Mouse (Mus musculus) lung, embryonic 14.5 days (tissue): ENCODE measurements around the gene Fbxl2. TPM values are rescaled to one million over a fixed set of nuclear protein-coding genes. Genes with fewer than 3 reads are reported as not detected.
"Not testable (repeated sequence)": the region's sequence is repeated elsewhere in the genome, so short reads cannot be mapped to it uniquely, and the experiment has no call there.

Experiments used
- ATAC-seq: fragments of 200-750 bp; cut with Nextera tagmentation; 2 replicates; pipeline ENCODE4 v1.8.0; 2017; ENCODE audit warnings: mild to moderate bottlenecking, moderate TSS enrichment, moderate library complexity; ENCODE audit not compliant: insufficient read depth
- DNase-seq: peaks from one replicate; pipeline ENCODE4 v3.0.0-alpha.2; 2015
- H3K27ac ChIP-seq: fragments of 300-500 bp; sonication (generic); 2 replicates; pipeline ENCODE4 v1.5.1; 2014; ENCODE audit warnings: low read depth, mild to moderate bottlenecking, moderate library complexity
- H3K27me3 ChIP-seq: fragments of 300-500 bp; sonication (generic); 2 replicates; pipeline ENCODE4 v1.6.1; 2014; ENCODE audit warnings: low read length, control low read depth; ENCODE audit not compliant: insufficient read depth
- H3K36me3 ChIP-seq: fragments of 300-500 bp; sonication (generic); 2 replicates; pipeline ENCODE4 v1.6.1; 2014; ENCODE audit warnings: control low read depth; ENCODE audit not compliant: insufficient read depth
- H3K4me1 ChIP-seq: fragments of 300-500 bp; sonication (generic); 2 replicates; pipeline ENCODE4 v1.6.1; 2014; ENCODE audit warnings: antibody characterized with exemption, control low read depth; ENCODE audit not compliant: insufficient read depth
- H3K4me2 ChIP-seq: fragments of 300-500 bp; sonication (generic); 2 replicates; pipeline ENCODE4 v1.6.1; 2014; ENCODE audit warnings: mild to moderate bottlenecking
- H3K4me3 ChIP-seq: fragments of 300-500 bp; sonication (generic); 2 replicates; pipeline ENCODE4 v1.5.1; 2014; ENCODE audit warnings: low read depth, low read length
- H3K9ac ChIP-seq: fragments of 300-500 bp; sonication (generic); 2 replicates; pipeline ENCODE4 v1.6.1; 2014
- H3K9me3 ChIP-seq: fragments of 300-500 bp; sonication (generic); 2 replicates; pipeline ENCODE4 v1.6.1; 2016; ENCODE audit warnings: low read depth, low read length, control low read depth
- CTCF ChIP-seq: IDR thresholded peaks from 2 replicates; pipeline ENCODE4 v1.5.1; 2016; ENCODE audit warnings: antibody characterized with exemption, low read depth
- WGBS: fragments of 180-500 bp; shearing (Covaris S2); extraction: QIAGEN DNeasy Blood & Tissue Kit; methylation state at CpG from one replicate; pipeline ENCODE4 v1.1.7; 2014; 5-methylcytosine and 5-hydroxymethylcytosine counted together
- polyA plus RNA-seq: library from polyadenylated mRNA; unstranded; fragments of >200 nt; fragmentation: Nextera tagmentation; extraction: Ambion mirVana; gene quantifications from 2 replicates; pipeline ENCODE4 v1.2.1, GENCODE M21; 2014

The Fbxl2 gene
- 2.9 and 3.3 TPM in 2 replicates for polyA plus RNA-seq

DNA sequence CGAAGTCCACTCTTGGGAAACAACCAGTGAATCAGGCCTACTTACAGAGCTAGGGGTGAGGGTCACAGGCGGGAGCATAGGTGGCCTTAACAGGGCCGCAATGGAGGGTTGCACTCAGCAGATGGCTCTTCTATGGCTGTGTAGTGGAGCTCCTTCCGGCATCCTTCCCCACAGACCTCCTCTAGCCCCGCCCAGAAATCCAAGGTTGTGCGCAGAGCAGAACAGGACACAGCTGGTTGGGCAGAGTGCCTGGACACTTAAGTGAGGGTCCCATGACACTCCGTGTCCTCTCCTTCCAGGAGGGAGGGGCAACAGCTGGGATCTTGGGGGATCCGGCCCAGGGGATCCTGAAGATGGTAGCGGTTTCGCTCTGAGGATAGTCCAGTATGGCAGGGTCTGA lies at the start of gene Fbxl2:
Gene Fbxl2, minus strand, starts transcription at position 164 of the 400 bp plus-strand sequence.
- no peaks in the 10 kb centered on the region for H3K36me3 ChIP-seq
- H3K27me3 ChIP-seq = no peaks in the 10 kb centered on the region
- no peaks in the 10 kb centered on the region for H3K9me3 ChIP-seq
- 68% methylated on average over 10 of the region's 10 CpGs for WGBS
- ATAC-seq (peak; percentile 59), DNase-seq (peak; percentile 53)
- no peak within 1 kb of the TSS for H3K27ac ChIP-seq
- H3K4me2 ChIP-seq = peak within 1 kb of the TSS; percentile 15; the same call in 1 of the 2 replicates
- H3K4me3 ChIP-seq = no peak within 1 kb of the TSS
- H3K9ac ChIP-seq = no peak within 1 kb of the TSS
- TF ChIP-seq CTCF = no peak
- H3K4me1 ChIP-seq = no peaks in the 10 kb centered on the region

DNA sequence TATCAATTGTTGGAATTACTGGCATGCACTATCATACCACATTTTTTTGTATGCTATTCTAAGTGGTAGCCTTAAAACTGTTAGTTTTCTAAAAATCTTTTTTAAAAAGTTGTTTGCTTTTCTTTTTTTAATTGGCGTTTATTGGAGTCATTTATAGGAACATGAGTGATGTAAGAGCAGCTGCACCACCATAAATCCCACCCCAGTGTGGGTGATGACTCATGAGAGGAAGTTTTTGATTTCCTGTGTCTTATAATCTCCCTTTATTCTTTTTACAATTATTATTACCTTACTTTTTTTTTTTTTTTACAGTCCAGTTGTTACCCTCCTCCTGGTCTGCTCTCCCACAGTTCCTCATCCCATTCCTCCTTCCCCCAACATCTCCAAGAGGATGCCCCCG lies 48.9 kb upstream of the Fbxl2 start:
- H3K4me2 ChIP-seq = no peak overlapping the region
- no peaks in the 10 kb centered on the region for H3K27me3 ChIP-seq
- no peaks in the 10 kb centered on the region for H3K4me1 ChIP-seq
- H3K4me3 ChIP-seq = no peak overlapping the region
- H3K27ac ChIP-seq = no peak overlapping the region
- WGBS = 91% methylated on average over 2 of the region's 2 CpGs
- H3K9me3 ChIP-seq = no peaks in the 10 kb centered on the region
- TF ChIP-seq CTCF = no peak
- no peak overlapping the region for H3K9ac ChIP-seq
- ATAC-seq (no peak), DNase-seq (no peak)
- no peaks in the 10 kb centered on the region for H3K36me3 ChIP-seq

DNA sequence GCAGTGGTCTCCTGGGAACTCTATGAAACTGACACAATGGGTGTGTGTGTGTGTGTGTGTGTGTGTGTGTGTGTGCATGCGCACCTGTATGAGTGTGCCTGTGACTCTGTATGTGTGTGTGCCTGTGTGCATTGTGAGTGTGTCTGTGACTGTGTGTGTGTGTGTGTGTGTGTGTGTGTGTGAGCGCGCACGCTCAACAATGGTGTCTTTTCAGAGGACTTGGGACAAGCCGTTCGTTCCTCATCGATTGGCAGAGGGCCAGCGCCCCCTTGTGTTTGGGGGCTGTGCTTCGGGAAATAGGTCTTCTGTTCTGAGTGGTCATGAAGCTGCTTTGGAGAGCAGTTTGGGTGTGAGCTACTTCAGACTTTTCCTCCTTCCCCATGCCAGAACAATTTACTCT lies 46.2 kb upstream of the Fbxl2 start:
- not testable (repeated sequence) for H3K9ac ChIP-seq, H3K27me3 ChIP-seq, H3K36me3 ChIP-seq, H3K27ac ChIP-seq, H3K4me3 ChIP-seq, H3K4me1 ChIP-seq, H3K4me2 ChIP-seq, H3K9me3 ChIP-seq
- WGBS = 16% methylated on average over 9 of the region's 9 CpGs
- TF ChIP-seq CTCF = peak; percentile 57
- ATAC-seq = peak; percentile 44
- peak; percentile 77 for DNase-seq

DNA sequence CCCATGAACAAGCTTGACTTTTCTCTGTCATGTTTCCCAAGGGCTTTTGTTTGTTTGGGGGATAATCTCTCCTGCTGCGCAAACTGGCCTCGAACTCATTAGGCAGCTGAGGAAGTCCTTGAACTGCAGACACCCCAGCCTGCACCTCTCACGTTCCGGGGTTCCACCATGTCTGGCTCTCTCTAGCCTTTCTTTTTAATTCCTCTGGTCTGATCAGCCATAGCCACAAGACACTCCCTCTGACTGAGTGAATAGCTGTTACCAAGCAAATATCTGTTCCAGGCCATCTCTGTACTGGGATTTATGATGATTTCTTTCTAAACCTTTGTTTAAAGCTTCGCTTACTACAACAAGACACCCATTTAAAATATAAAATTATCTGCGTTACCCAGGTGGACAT lies 42.9 kb upstream of the Fbxl2 start:
- H3K9me3 ChIP-seq, H3K4me3 ChIP-seq, H3K36me3 ChIP-seq, H3K4me1 ChIP-seq, H3K27ac ChIP-seq, H3K27me3 ChIP-seq, H3K4me2 ChIP-seq, DNase-seq, H3K9ac ChIP-seq, ATAC-seq: not testable (repeated sequence)
- WGBS = 86% methylated on average over 6 of the region's 6 CpGs

DNA sequence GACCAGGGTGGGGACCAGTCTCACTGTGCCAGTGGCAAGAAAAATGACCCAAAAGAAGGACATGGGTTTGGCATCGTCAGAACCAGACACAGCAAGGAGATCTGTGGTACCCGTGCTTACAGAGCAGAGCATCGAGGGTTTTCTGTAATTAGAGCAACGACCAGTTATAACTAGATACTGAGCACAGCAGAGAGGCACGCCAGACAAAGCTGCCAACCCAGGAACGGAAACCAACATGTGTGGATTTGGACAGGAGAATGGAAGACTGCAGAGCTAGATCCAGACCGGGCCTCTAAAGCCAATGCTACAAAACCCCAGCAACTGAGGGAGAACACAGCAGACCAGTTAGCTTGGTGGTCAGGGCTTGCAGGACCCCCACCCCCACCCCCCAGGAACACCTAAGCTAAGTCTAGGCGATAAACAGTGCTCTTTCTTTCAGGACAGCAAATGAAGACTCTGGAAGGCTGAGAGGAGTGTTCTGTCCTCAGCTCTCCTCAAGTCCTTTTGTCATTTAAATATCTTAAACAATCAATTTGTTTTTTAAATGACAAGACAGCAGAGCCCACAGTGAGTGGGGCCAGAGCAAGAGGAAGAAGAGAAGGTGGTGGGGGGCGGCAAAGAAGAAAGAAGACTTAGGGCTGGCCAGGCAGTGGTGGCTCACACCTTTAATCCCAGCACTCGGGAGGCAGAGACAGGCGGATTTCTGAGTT lies 41.3 kb upstream of the Fbxl2 start:
- WGBS = 76% methylated on average over 11 of the region's 11 CpGs
- ATAC-seq = no peak
- DNase-seq = no peak
- no peaks in the 10 kb centered on the region for H3K36me3 ChIP-seq
- H3K27me3 ChIP-seq = no peaks in the 10 kb centered on the region
- no peak overlapping the region for H3K4me3 ChIP-seq
- no peaks in the 10 kb centered on the region for H3K4me1 ChIP-seq
- H3K27ac ChIP-seq = no peak overlapping the region
- TF ChIP-seq CTCF = no peak
- H3K4me2 ChIP-seq = no peak overlapping the region
- no peaks in the 10 kb centered on the region for H3K9me3 ChIP-seq
- no peak overlapping the region for H3K9ac ChIP-seq

DNA sequence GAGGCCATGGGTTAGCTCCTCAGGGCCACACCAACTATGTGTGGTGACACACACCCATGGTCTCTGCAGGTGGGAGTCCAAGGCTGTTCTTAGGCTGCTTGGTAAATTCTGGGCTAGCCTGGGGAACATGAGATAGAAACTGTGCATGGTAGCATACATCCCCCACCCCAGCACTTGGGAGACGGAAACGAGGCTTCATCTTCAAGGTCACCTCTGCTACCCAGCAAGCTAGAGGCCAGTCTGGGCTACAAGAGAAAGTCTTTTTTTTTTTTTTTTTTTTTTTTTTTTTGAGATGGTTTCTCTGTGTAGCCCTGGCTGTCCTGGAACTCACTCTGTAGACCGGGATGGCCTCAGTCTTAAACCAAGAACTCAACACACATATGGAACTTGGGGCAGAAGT lies 40.4 kb upstream of the Fbxl2 start:
- 69% methylated on average over 3 of the region's 3 CpGs for WGBS
- no peak overlapping the region for H3K4me2 ChIP-seq
- H3K27me3 ChIP-seq = no peaks in the 10 kb centered on the region
- ATAC-seq = no peak
- no peaks in the 10 kb centered on the region for H3K4me1 ChIP-seq
- no peaks in the 10 kb centered on the region for H3K9me3 ChIP-seq
- TF ChIP-seq CTCF = no peak
- H3K9ac ChIP-seq = no peak overlapping the region
- no peak for DNase-seq
- H3K4me3 ChIP-seq = no peak overlapping the region
- H3K36me3 ChIP-seq = no peaks in the 10 kb centered on the region
- no peak overlapping the region for H3K27ac ChIP-seq

DNA sequence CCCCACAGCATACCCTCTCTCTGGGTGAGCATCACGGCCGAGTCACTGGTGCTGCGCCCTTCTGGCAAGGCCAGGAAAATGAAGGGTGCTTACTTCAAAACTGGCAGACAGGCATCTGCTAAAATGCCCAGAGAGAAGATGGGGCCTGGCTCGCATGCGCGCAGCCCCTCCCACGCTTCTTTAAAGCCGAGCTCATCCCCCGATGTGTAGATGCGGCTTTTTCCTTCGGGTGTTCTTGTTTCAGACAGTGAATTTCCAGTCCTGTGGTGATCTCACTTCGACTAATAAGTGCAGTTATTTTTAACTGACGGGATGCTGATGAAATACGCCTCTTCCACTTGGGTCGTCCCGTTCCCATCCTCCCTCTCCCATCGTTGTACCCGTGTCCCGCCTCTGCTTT lies 27.7 kb upstream of the Fbxl2 start:
- Histone ChIP-seq H3K27me3 (no peaks in the 10 kb centered on the region), H3K4me1 (no peaks in the 10 kb centered on the region), H3K27ac (no peak overlapping the region), H3K9ac (no peak overlapping the region), H3K4me3 (no peak overlapping the region), H3K9me3 (no peaks in the 10 kb centered on the region), H3K36me3 (no peaks in the 10 kb centered on the region), H3K4me2 (no peak overlapping the region)
- 82% methylated on average over 19 of the region's 19 CpGs for WGBS
- no peak for DNase-seq
- TF ChIP-seq CTCF = no peak
- ATAC-seq = no peak
